Mouse (Mus musculus): ENCODE measurements around the gene Slc8a2. TPM values are rescaled to one million over a fixed set of nuclear protein-coding genes. Genes with fewer than 3 reads are reported as not detected.
A peak's percentile ranks its signal among the peaks of the same experiment; 100 is the strongest.

Slc8a2 gene
- total RNA-seq, 2 experiments from 2014 or later, result 0.72 to 0.85 TPM

GRCm38 (mm10) chr7:16120262-16120600, 9.4 kb upstream of the Slc8a2 start:
- DNase-seq, result no peak

- DNase-seq, result no peak
Observed at GRCm38 (mm10) chr7:16125829-16126228, 3.8 kb upstream of the Slc8a2 start.

- DNase-seq, result no peak
Observed at GRCm38 (mm10) chr7:16128344-16128743, 1.3 kb upstream of the Slc8a2 start.

- DNase-seq, result no peak
Observed at GRCm38 (mm10) chr7:16128899-16129298, 727 bp upstream of the Slc8a2 start.

GRCm38 (mm10) chr7:16129846-16130691, 443 bp downstream of the Slc8a2 start:
- peak in 1 of 2 experiments; percentile 19 for DNase-seq

GRCm38 (mm10) chr7:16130956-16131634, 1.5 kb downstream of the Slc8a2 start:
- no peak for DNase-seq

GRCm38 (mm10) chr7:16132161-16132581, 2.5 kb downstream of the Slc8a2 start:
- no peak for DNase-seq

GRCm38 (mm10) chr7:16132926-16133325, 3.3 kb downstream of the Slc8a2 start:
- DNase-seq, result no peak

GRCm38 (mm10) chr7:16133691-16134090, 4.1 kb downstream of the Slc8a2 start:
- no peak for DNase-seq

GRCm38 (mm10) chr7:16134951-16135392, 5.3 kb downstream of the Slc8a2 start:
- DNase-seq, result no peak

GRCm38 (mm10) chr7:16146489-16147410, 17.1 kb downstream of the Slc8a2 start:
- DNase-seq, result no peak

- DNase-seq, result peak in 1 of 2 experiments; percentile 74
Observed at GRCm38 (mm10) chr7:16147643-16148042, 18.0 kb downstream of the Slc8a2 start.

- no peak for DNase-seq
Observed at GRCm38 (mm10) chr7:16149241-16149640, 19.6 kb downstream of the Slc8a2 start.

- no peak for DNase-seq
Observed at GRCm38 (mm10) chr7:16150191-16151145, 20.8 kb downstream of the Slc8a2 start.

GRCm38 (mm10) chr7:16153522-16153921, 23.9 kb downstream of the Slc8a2 start:
- peak in 1 of 2 experiments; percentile 63 for DNase-seq

GRCm38 (mm10) chr7:16155132-16155872, 25.7 kb downstream of the Slc8a2 start:
- peak; percentile 68 to 79 for DNase-seq

- peak; percentile 45 to 52 for DNase-seq
Observed at GRCm38 (mm10) chr7:16156105-16156714, 26.6 kb downstream of the Slc8a2 start.

GRCm38 (mm10) chr7:16158735-16159134, 29.1 kb downstream of the Slc8a2 start:
- no peak for DNase-seq

GRCm38 (mm10) chr7:16160702-16161101, 31.1 kb downstream of the Slc8a2 start:
- DNase-seq, result no peak

- no peak for DNase-seq
Observed at GRCm38 (mm10) chr7:16161302-16161701, 31.7 kb downstream of the Slc8a2 start.

Measured in heart, adult 18-20 months (tissue).